Mouse (Mus musculus): ENCODE data around the gene Oprd1. TPM values are rescaled to one million over a fixed set of nuclear protein-coding genes. Genes with fewer than 3 reads are reported as not detected.

Gene Oprd1
- not detected for polyA plus RNA-seq (2015; fragmentation: Illumina TruSeq; extraction: RNeasy Lipid Tissue Mini Kit (QIAGEN cat#74804); ENCODE audit: insufficient read depth, low read depth, low replicate concordance)

GRCm38 (mm10) chr4:132144080-132144841, at the start of gene Oprd1:
Gene Oprd1 (minus strand): TSS chr4:132144486.

GRCm38 (mm10) chr4:132074933-132075769, 69.1 kb downstream of the Oprd1 start, which contains the start of gene Epb41:
Gene Epb41 (minus strand): TSS chr4:132075321.

GRCm38 (mm10) chr4:132074077-132074932, 70.0 kb downstream of the Oprd1 start, which contains the start of gene Gm10300:
Gene Gm10300 (plus strand): TSS chr4:132074697.

Other genes starting within 250 kb of the Oprd1 start
- 2.9 TPM for gene Tmem200b, start 222.7 kb downstream of the Oprd1 start, polyA plus RNA-seq (2015; fragmentation: Illumina TruSeq; extraction: RNeasy Lipid Tissue Mini Kit (QIAGEN cat#74804); ENCODE audit: insufficient read depth, low read depth, low replicate concordance)
- not detected for gene Gm10300, start 69.8 kb downstream of the Oprd1 start, polyA plus RNA-seq (2015; fragmentation: Illumina TruSeq; extraction: RNeasy Lipid Tissue Mini Kit (QIAGEN cat#74804); ENCODE audit: insufficient read depth, low read depth, low replicate concordance)
- 16.7 TPM for gene Epb41, start 69.2 kb downstream of the Oprd1 start, polyA plus RNA-seq (2015; fragmentation: Illumina TruSeq; extraction: RNeasy Lipid Tissue Mini Kit (QIAGEN cat#74804); ENCODE audit: insufficient read depth, low read depth, low replicate concordance)
- 4.1 TPM for gene Ythdf2, start 67.8 kb upstream of the Oprd1 start, polyA plus RNA-seq (2015; fragmentation: Illumina TruSeq; extraction: RNeasy Lipid Tissue Mini Kit (QIAGEN cat#74804); ENCODE audit: insufficient read depth, low read depth, low replicate concordance)
- 1.8 TPM for gene Gmeb1, start 117.1 kb upstream of the Oprd1 start, polyA plus RNA-seq (2015; fragmentation: Illumina TruSeq; extraction: RNeasy Lipid Tissue Mini Kit (QIAGEN cat#74804); ENCODE audit: insufficient read depth, low read depth, low replicate concordance)
- 6.4 TPM for gene Taf12, start 129.9 kb upstream of the Oprd1 start, polyA plus RNA-seq (2015; fragmentation: Illumina TruSeq; extraction: RNeasy Lipid Tissue Mini Kit (QIAGEN cat#74804); ENCODE audit: insufficient read depth, low read depth, low replicate concordance)
- gene Rab42, start 158.9 kb upstream of the Oprd1 start, polyA plus RNA-seq (2015; fragmentation: Illumina TruSeq; extraction: RNeasy Lipid Tissue Mini Kit (QIAGEN cat#74804); ENCODE audit: insufficient read depth, low read depth, low replicate concordance): not detected
- gene Trnau1ap, start 185.1 kb upstream of the Oprd1 start, polyA plus RNA-seq (2015; fragmentation: Illumina TruSeq; extraction: RNeasy Lipid Tissue Mini Kit (QIAGEN cat#74804); ENCODE audit: insufficient read depth, low read depth, low replicate concordance): 18.5 TPM
- gene Rcc1, start 209.1 kb upstream of the Oprd1 start, polyA plus RNA-seq (2015; fragmentation: Illumina TruSeq; extraction: RNeasy Lipid Tissue Mini Kit (QIAGEN cat#74804); ENCODE audit: insufficient read depth, low read depth, low replicate concordance): 2.1 TPM